Mouse (Mus musculus) activated CD4-positive, CD25-positive, alpha-beta regulatory T cell, adult 4 months (primary cell): ENCODE measurements around the gene Ccdc47. TPM values are rescaled to one million over a fixed set of nuclear protein-coding genes. Genes with fewer than 3 reads are reported as not detected.

ENCODE experiments used
- ATAC-seq: one replicate; pipeline ENCODE4 v1.8.0; 2017
- polyA plus RNA-seq, 2 experiments: library from polyadenylated mRNA; unstranded; fragments of 100-300 nt; shearing (Covaris generic); gene quantifications; one replicate each; pipeline ENCODE4 v1.2.1; 2017

The Ccdc47 gene
- polyA plus RNA-seq, 2 experiments from 2014 or later: 65.0 to 74.5 TPM

GRCm38 (mm10) chr11:106198277-106198676, 17.9 kb downstream of the Ccdc47 start:
- no peak for ATAC-seq

GRCm38 (mm10) chr11:106195341-106195740, 20.8 kb downstream of the Ccdc47 start:
- no peak for ATAC-seq

DNA sequence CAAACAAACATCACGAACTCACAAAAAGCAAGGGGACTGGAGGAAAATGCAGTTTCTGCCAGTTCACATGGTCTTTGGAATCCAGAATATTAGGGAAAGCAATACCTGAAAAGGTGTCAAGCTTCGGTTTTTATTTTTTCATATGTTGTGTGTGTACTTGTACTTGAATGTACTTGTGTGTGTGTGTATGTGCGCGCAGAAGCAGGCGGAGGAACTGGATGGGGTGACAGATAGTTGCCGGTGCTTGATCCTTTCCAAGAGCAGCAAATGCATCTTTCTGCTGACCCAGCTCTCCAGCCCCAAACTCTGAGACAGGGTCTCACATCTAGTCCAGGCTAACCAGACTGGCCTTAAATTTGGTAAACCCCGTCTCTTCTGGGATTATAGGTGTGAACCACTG, 21.3 kb downstream of the Ccdc47 start:
- no peak for ATAC-seq

DNA sequence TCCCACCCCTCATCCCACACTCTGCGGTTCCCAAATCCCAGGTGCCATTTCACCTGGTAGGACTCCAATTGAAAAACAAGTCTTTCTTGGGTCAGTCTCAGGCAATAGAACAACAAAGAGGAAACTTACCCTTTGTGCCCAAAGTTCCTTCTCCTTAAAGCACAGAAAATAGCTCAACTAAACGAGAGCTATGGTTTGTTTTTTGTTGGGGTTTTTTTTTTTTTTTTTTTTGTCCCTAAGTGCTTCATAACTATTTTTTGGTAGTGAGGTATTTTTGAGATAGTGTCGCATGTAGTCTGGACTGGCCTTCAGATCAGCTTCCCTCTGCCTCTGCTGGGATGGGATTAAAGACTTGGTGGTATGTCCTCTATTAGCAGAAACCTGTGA, 22.0 kb downstream of the Ccdc47 start:
- no peak for ATAC-seq

GRCm38 (mm10) chr11:106193371-106194154, 22.6 kb downstream of the Ccdc47 start:
- peak; percentile 90 for ATAC-seq

DNA sequence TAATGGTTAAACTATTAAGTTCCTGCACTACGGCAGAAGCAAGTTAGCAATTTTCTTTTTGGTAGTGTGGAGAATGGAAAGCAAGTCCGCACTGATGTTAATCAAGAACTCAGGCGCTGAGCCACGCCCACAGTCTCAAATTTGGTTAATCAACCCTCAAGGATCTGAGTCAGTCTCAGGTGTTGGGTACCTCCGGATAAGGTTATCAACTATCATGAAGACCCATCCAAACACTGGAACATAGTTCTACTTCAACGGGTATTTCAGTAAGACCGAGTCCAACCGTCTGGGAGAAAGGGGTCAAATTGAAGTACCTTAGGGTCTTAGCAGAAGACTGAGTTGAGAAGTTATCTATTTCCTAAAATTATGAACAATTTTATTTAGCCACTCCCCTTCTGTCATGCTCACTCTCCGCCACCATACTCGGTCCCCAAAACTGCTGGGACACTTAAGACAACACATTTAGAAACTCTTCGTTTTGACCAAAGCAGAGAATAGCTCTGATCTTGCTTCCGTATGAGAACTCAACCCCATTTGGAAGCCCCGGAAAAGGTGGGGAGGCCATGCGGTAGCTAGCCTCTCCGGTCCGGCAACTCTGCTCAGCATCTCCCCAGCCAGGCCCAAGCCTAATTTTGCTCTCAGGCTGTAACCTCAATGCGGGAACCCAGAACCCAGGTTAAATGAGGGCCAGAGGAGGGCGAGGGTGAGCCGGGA, 23.3 kb downstream of the Ccdc47 start:
- peak; percentile 13 for ATAC-seq

GRCm38 (mm10) chr11:106192241-106192640, 23.9 kb downstream of the Ccdc47 start:
- no peak for ATAC-seq

- no peak for ATAC-seq
Observed at GRCm38 (mm10) chr11:106191716-106192115, 24.4 kb downstream of the Ccdc47 start.

GRCm38 (mm10) chr11:106187326-106187725, 28.8 kb downstream of the Ccdc47 start:
- ATAC-seq: no peak

- ATAC-seq: no peak
Observed at GRCm38 (mm10) chr11:106180449-106180801, 35.7 kb downstream of the Ccdc47 start.

DNA sequence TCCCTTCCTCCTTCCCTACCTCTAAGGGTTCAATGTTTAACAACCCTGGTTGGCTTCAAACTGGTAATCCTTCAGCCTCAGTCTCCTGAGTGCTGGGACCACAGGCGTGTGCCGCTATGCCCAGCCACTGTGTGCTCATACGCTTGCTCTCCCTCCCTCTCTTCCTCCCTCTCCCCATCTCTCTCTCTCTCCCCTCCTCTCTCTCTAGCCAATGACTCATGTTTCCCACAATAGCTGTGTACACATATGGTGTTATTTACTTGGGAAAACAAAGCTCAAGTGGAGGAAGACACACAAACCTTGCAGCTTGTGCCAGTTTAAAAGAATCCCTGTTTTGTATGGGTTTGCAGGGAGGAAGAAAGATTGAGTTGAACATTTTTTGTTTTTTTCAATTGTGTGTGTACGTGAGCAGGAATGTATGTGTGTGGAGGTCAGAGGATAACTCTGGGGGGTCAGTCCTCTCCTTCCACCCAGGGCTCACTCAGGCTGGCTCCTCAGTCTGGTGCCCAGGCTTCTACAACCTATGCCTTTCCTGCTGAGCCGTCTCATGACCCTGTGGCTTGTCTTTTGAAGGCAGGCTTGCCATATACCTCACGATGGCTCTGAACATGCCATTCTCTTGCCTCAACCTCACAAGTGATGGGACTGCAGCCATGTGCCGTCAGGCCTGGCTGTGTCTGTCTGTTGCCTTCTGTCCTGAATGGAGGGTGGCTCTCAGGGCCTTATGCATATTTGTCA, 36.3 kb downstream of the Ccdc47 start:
- no peak for ATAC-seq

DNA sequence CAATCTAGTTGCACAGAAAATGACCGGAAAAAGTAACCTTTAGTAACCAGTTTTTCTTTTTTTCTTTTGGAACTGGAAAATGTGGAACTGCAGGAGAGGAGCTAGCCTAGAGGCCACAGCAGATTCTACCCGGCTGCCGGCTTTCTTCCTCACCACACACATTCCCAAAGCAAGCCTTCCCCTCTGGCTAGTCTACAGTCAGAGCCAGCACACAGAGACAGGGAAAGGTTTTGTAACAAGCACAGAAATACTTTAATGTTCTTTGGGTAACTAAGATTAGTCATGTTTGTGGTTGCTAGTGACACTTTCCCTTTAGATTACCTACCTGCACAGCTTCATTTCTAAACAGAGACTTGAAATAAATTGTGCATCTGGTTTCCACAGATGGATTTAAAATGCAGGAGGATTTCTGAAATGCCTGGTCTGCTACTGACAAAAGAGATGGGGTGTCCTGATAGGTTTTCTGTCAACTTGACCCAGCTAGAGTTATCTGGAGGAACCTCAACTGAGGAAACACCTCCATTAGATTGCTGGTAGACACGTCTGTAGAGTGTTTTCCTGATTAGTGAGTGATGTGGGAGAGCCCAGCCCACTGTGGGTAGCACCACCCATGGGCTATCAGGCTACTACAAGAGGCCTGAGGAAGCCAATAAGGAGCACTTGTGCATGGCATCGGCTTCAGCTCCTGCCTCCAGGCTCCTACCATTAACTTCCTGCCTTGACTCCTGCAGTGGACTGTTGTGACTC, 37.9 kb downstream of the Ccdc47 start:
- no peak for ATAC-seq

DNA sequence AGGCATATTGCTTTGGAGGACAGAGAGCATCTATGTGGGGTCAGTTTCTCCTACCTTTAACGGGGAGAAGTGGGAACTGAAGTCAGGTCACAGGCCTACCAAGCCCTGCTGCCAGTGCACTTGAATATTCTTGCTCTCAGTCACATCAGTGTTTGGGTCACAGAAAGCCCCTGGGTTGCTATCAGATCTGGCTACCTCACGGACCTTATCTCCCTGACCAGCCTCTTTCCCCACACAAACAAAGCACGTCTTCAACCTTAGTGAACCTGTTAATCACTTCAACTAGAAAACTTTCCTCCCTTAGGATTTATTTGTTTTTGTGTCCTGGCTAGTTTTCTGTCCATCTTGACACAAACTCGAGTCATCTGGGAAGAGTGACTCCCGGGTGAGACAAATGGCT, 39.8 kb downstream of the Ccdc47 start:
- no peak for ATAC-seq

- ATAC-seq: no peak
Observed at GRCm38 (mm10) chr11:106175081-106175480, 41.1 kb downstream of the Ccdc47 start.

DNA sequence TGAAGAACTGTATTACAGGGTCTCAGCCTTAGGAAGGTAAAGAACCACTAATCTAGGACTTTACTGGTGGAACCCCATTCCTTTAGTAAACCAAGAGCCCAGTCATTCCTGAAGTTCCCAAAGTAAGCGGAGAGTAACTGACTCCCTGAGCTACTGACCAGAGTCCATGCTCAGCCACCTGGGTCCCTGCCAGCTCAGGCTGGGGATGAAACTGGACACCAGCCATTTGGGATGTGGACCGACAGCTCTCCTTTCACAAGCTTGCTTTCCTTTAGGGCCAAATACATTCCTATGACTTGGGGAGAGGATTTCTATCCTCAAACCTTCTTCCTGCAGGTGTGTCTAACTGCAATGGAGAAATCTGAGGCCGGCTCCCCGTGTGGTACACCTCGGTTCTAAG, 41.8 kb downstream of the Ccdc47 start:
- no peak for ATAC-seq

GRCm38 (mm10) chr11:106173228-106173627, 42.9 kb downstream of the Ccdc47 start:
- ATAC-seq: no peak

DNA sequence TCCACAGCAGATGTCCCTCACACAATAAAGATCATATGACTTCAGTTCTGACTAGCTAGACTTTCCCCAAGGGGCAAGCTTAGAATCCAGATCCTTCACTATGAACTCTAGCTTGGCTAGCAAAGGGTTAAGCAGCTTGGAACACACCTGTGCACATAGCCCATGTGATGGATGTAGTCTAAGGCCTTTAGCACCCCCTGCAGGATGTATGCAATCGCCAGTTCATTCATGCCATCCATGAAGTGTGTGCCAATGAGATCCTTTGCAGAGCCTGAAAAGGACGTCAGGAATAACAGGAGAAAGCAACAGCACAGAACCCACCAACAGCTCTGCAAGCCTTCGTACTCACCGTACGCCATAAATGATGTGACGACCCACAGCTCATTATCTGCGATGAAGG, 45.3 kb downstream of the Ccdc47 start:
- peak; percentile 30 for ATAC-seq

DNA sequence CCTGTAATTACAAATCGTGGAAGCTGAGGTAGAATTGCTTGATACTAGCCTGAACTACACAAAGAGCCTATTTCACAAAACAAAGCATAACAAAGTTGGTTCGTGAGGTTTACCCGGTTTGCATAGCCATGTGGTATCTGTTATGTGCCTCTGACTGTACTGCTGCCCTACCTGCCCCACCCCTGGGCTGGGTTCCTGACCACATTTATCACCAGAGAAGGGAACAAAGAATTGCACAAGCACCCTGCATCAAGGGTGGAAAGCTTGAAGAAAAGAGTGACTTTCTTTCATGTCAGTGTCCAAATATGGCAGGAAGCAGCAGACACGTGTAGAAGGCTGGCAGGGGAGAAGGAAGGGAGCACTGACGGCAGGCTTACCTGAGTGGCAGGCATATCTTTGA, 48.7 kb downstream of the Ccdc47 start:
- ATAC-seq: peak; percentile 94

DNA sequence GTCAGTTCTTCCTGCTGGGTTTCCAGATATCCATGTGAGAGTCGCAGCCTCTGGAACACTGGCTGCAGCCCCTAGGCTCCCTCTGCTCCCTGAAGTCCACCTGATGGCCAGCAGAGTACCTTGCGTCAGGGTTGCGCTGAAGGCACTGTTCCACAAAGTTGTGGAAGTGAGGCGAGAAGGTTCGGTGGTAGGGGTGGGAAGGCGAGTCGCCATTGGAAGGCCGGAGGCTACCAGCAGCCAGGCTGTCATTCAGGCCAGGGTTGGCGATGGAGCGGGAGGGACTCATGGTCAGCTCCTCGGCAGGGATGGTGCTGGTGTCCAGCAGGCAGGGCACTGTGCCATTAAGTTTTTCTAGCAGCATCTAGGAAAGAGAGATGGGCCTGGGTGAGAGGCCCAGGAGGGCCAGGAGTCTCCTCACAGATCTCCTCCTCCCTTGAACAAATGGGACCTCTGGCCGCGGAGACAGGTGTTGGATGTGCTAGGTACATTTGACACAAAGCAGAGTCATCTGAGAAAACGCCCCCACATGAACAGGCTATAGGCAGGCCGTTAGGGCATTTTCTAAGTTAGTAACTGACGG, 51.5 kb downstream of the Ccdc47 start:
- no peak for ATAC-seq

- no peak for ATAC-seq
Observed at GRCm38 (mm10) chr11:106163546-106163945, 52.6 kb downstream of the Ccdc47 start.

DNA sequence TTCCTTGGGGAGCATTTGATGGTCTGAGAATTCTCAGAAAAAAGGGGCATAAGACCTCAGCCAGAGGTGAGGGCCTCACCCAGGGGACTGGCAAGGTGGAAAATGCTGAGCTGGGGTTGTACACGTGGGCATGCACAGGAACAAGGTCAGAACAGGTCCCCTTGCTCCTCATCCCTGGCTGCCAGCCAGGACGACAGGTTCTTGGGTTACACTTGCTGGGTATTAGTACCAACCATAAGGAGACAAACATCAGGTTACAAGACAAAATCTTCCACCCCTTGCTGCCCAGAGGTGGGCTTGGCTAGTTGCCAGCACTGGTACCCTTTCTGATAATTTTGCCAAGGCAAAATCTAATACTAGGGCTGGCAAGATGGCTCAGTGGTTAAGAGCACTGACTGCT, 53.9 kb downstream of the Ccdc47 start:
- ATAC-seq: no peak
